Mouse (Mus musculus) megakaryocyte, embryonic 14.5 days (primary cell): Measurements from ENCODE around the gene Tdgf1.

Experiments
- FLI1 ChIP-seq: IDR thresholded peaks from 2 replicates; pipeline ENCODE4 v1.6.1; 2012; ENCODE audit warnings: low read length, inconsistent platforms, mixed read lengths
- GATA1 ChIP-seq: IDR thresholded peaks from 3 replicates; pipeline ENCODE4 v1.6.1; 2012; ENCODE audit warnings: mixed read lengths, low read length, inconsistent platforms, borderline replicate concordance

- no peak for TF ChIP-seq GATA1
- no peak for TF ChIP-seq FLI1
Observed at GRCm38 (mm10) chr9:110895994-110896393, 50.0 kb downstream of the Tdgf1 start.
